Mouse (Mus musculus) layer of hippocampus, adult 18-20 months (tissue): ENCODE results near the gene Slc35e3. TPM values are rescaled to one million over a fixed set of nuclear protein-coding genes. Genes with fewer than 3 reads are reported as not detected.
"Not testable (repeated sequence)": the region's sequence is repeated elsewhere in the genome, so short reads cannot be mapped to it uniquely, and the experiment has no call there.

Source experiments
- DNase-seq, 2 experiments: peaks; one replicate each; pipeline ENCODE4 v3.0.0; 2022; ENCODE audit warnings: low spot score in 2 of 2
- total RNA-seq, 2 experiments: library from RNA; stranded (reverse); gene quantifications; 2 replicates each; pipeline ENCODE4 v1.2.3; 2021

The Slc35e3 gene
- total RNA-seq, 2 experiments from 2014 or later: 31.1 to 32.5 TPM

GRCm38 (mm10) chr10:117763588-117764190 lies 17.5 kb upstream of the Slc35e3 start:
- no peak for DNase-seq

GRCm38 (mm10) chr10:117762966-117763365 lies 16.8 kb upstream of the Slc35e3 start:
- DNase-seq: no peak

- DNase-seq: no peak
Observed at GRCm38 (mm10) chr10:117762281-117762830, 16.2 kb upstream of the Slc35e3 start.

- no peak for DNase-seq
Observed at GRCm38 (mm10) chr10:117761551-117761950, 15.4 kb upstream of the Slc35e3 start.

GRCm38 (mm10) chr10:117760831-117761335 lies 14.7 kb upstream of the Slc35e3 start:
- no peak for DNase-seq

- no peak for DNase-seq
Observed at GRCm38 (mm10) chr10:117759844-117760630, 13.9 kb upstream of the Slc35e3 start.

GRCm38 (mm10) chr10:117758749-117759727 lies 12.9 kb upstream of the Slc35e3 start:
- no peak for DNase-seq

GRCm38 (mm10) chr10:117758344-117758743 lies 12.2 kb upstream of the Slc35e3 start:
- not testable (repeated sequence) for DNase-seq

- no peak for DNase-seq
Observed at GRCm38 (mm10) chr10:117757796-117758342, 11.7 kb upstream of the Slc35e3 start.

GRCm38 (mm10) chr10:117757259-117757658 lies 11.1 kb upstream of the Slc35e3 start:
- no peak for DNase-seq

GRCm38 (mm10) chr10:117756784-117757183 lies 10.6 kb upstream of the Slc35e3 start:
- DNase-seq: no peak

GRCm38 (mm10) chr10:117755799-117756467 lies 9.8 kb upstream of the Slc35e3 start:
- DNase-seq: no peak

GRCm38 (mm10) chr10:117755086-117755798 lies 9.1 kb upstream of the Slc35e3 start:
- no peak for DNase-seq

GRCm38 (mm10) chr10:117754609-117754940 lies 8.4 kb upstream of the Slc35e3 start:
- DNase-seq: no peak

- no peak for DNase-seq
Observed at GRCm38 (mm10) chr10:117753711-117754608, 7.8 kb upstream of the Slc35e3 start.

GRCm38 (mm10) chr10:117752851-117753647 lies 6.9 kb upstream of the Slc35e3 start:
- DNase-seq: no peak

GRCm38 (mm10) chr10:117752304-117752821 lies 6.2 kb upstream of the Slc35e3 start:
- DNase-seq: no peak
